Mouse (Mus musculus) small intestine, adult 2 months (tissue): ENCODE measurements around the gene Atp8b4. TPM values are rescaled to one million over a fixed set of nuclear protein-coding genes. Genes with fewer than 3 reads are reported as not detected.
"Not testable (repeated sequence)": the region's sequence is repeated elsewhere in the genome, so short reads cannot be mapped to it uniquely, and the experiment has no call there.

Experiments used
- H3K27ac ChIP-seq: fragments of 200-500 bp; 2 replicates; pipeline ENCODE4 v1.5.1; 2012; ENCODE audit warnings: low read depth, low read length, control low read depth, inconsistent platforms; ENCODE audit not compliant: insufficient read depth
- H3K27me3 ChIP-seq: fragments of 200-500 bp; 2 replicates; pipeline ENCODE4 v1.6.1; 2012; ENCODE audit warnings: mild to moderate bottlenecking, moderate library complexity, low read length, inconsistent platforms; ENCODE audit not compliant: control insufficient read depth, insufficient read depth
- H3K36me3 ChIP-seq: fragments of 200-500 bp; 2 replicates; pipeline ENCODE4 v1.6.1; 2012; ENCODE audit warnings: mild to moderate bottlenecking, low read length, control low read depth, inconsistent platforms; ENCODE audit not compliant: control insufficient read depth, insufficient read depth
- H3K4me1 ChIP-seq: fragments of 200-500 bp; 2 replicates; pipeline ENCODE4 v1.6.1; 2012; ENCODE audit warnings: low read length, inconsistent platforms, mixed read lengths; ENCODE audit not compliant: control insufficient read depth, insufficient read depth, insufficient read length
- H3K4me3 ChIP-seq: fragments of 200-500 bp; 2 replicates; pipeline ENCODE4 v1.5.1; 2012; ENCODE audit warnings: low read depth, mild to moderate bottlenecking, control low read depth, inconsistent platforms, low read length, moderate library complexity
- CTCF ChIP-seq: fragments of 200-500 bp; IDR thresholded peaks from 2 replicates; pipeline ENCODE4 v1.5.1; 2012; ENCODE audit warnings: low read depth, mild to moderate bottlenecking, control low read depth, inconsistent platforms, low read length, moderate library complexity, mixed read lengths; ENCODE audit not compliant: insufficient replicate concordance, insufficient read length; ENCODE audit errors: extremely low read depth
- POLR2A ChIP-seq: fragments of 200-500 bp; IDR thresholded peaks from 2 replicates; pipeline ENCODE4 v1.6.1; 2012; ENCODE audit warnings: low read depth, mild to moderate bottlenecking, control low read depth, inconsistent platforms, low read length, moderate library complexity
- WGBS: fragments of 180-500 bp; shearing (Covaris S2); methylation state at CpG from one replicate; pipeline ENCODE4 v1.1.7; 2018; 5-methylcytosine and 5-hydroxymethylcytosine counted together
- polyA plus RNA-seq: library from polyadenylated mRNA; depleted of rRNA; stranded (reverse); fragments of >200 nt; gene quantifications from 2 replicates; pipeline ENCODE4 v1.2.3, GENCODE M21; 2012

The Atp8b4 gene
- polyA plus RNA-seq, 1 experiment, result 0.09 TPM

- Histone ChIP-seq H3K4me1 (no peaks in the 10 kb centered on the region), H3K27ac (no peak overlapping the region), H3K36me3 (no peaks in the 10 kb centered on the region), H3K27me3 (no peaks in the 10 kb centered on the region), H3K4me3 (no peak overlapping the region)
- WGBS, result 84% methylated on average over 2 of the region's 2 CpGs
- TF ChIP-seq POLR2A (no peak), CTCF (no peak)
Measured at GRCm38 (mm10) chr2:126458661-126459060, 41.8 kb downstream of the Atp8b4 start.

DNA sequence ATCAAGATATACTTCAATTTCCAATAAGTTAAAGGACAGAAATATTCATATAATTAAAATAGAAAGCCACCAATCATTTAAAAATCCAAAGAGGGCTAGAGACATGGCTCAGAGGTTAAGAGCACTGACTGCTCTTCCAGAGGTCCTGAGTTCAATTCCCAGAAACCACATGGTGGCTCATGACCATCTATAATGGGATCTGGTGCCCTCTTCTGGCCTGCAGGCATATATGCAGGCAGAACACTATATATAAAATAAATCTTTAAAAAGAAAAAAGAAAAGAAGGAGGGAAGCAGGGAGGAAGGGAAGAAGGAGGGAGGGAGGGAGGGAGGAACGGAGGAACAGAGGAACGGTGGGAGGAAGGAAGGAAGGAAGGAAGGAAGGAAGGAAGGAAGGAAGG, 42.7 kb downstream of the Atp8b4 start:
- 40% methylated on average over 2 of the region's 2 CpGs for WGBS
- H3K27me3 ChIP-seq, H3K4me1 ChIP-seq, H3K36me3 ChIP-seq, H3K4me3 ChIP-seq, H3K27ac ChIP-seq: not testable (repeated sequence)

GRCm38 (mm10) chr2:126450937-126451302, 49.6 kb downstream of the Atp8b4 start:
- Histone ChIP-seq H3K36me3 (no peaks in the 10 kb centered on the region), H3K27ac (peak overlapping the region; percentile 25; the same call in 1 of the 2 replicates), H3K4me3 (no peak overlapping the region), H3K4me1 (no peaks in the 10 kb centered on the region), H3K27me3 (no peaks in the 10 kb centered on the region)
- TF ChIP-seq POLR2A (no peak), CTCF (no peak)
- WGBS, result 73% methylated on average over 7 of the region's 7 CpGs

DNA sequence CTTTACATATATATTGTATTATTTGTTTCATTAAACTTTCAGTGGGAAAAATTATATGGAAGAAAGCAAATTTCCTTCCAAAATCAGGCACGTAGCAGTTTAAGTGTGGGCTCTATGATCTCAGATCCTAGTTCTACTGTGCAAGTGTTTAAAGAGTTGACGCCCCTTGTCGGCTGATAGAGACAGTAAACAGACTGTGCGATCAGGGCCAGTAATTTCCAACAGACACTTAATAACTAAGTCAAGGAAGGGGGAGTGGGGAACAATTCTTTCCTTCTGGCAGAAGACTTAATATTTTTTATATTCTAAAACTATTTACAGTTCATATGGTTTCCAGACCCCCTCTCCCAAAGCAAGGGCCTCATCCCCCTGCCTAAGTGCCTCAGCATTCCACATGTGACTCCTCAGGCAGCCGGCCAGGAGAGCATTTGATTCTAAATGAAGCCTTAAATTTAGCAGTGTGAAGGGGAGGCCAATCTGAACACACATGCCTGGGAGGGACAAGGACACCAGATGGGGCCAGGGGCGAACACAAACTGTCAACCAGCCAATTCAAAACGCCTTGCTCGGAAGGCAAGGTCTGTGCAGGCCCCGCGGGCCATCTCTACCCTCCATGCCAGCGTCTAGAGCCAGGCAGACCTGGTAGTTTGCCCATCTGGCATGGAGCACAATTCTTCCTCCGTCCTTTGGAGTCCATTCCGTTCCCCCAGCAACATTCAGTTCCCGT, 50.1 kb downstream of the Atp8b4 start:
- Histone ChIP-seq H3K4me1 (no peaks in the 10 kb centered on the region), H3K36me3 (no peaks in the 10 kb centered on the region), H3K27me3 (no peaks in the 10 kb centered on the region), H3K27ac (peak overlapping the region; percentile 25; the same call in 1 of the 2 replicates), H3K4me3 (no peak overlapping the region)
- no peak for TF ChIP-seq CTCF
- 57% methylated on average over 14 of the region's 14 CpGs for WGBS

DNA sequence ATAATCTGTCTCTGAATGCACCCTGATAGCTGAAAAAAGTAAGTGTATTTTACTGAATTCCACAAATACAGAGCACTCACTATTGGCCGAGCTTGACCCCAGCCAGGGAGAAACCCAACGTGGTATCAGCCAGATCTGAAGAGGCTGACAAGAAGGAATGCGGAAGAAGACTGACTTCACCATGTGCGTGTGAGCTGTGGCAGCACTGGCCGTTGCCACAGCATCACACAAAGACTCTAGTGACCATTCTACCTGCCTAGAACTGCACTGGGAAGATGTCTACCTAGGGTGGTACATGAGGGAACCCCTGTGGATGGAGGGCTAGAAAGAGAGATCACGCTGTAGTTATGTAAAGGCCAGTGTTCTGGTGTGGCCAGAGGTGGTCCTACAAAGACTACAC, 55.4 kb downstream of the Atp8b4 start:
- no peaks in the 10 kb centered on the region for H3K4me1 ChIP-seq
- H3K27ac ChIP-seq, result no peak overlapping the region
- no peak overlapping the region for H3K4me3 ChIP-seq
- no peak for TF ChIP-seq CTCF
- no peak for TF ChIP-seq POLR2A
- H3K36me3 ChIP-seq, result no peaks in the 10 kb centered on the region
- WGBS, result 44% methylated on average over 6 of the region's 6 CpGs
- H3K27me3 ChIP-seq, result no peaks in the 10 kb centered on the region

DNA sequence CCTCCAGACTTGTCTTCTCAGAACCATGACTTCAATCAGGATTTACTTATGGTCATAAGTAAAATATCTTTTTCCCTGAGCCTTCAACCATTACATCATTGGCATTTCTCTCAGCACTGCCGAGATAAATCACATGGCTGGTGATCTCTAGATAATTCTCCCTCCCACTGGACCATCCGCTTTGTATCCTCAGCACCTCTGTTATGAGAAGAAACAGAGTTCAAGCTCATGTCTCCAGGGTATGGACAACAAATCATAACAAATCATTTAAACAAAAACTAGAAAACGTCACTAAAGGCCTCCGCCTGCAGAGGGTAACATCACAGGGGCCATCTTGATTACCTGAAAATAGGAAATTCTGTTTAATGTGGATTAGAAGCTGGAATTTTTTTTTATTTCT, 58.9 kb downstream of the Atp8b4 start:
- Histone ChIP-seq H3K36me3 (no peaks in the 10 kb centered on the region), H3K4me3 (no peak overlapping the region), H3K27me3 (no peaks in the 10 kb centered on the region), H3K4me1 (no peaks in the 10 kb centered on the region), H3K27ac (no peak overlapping the region)
- WGBS, result 74% methylated on average over 4 of the region's 4 CpGs
- TF ChIP-seq CTCF (no peak), POLR2A (no peak)

GRCm38 (mm10) chr2:126434712-126435111, 65.8 kb downstream of the Atp8b4 start:
- Histone ChIP-seq H3K27me3 (no peaks in the 10 kb centered on the region), H3K36me3 (no peaks in the 10 kb centered on the region), H3K4me3 (no peak overlapping the region), H3K27ac (no peak overlapping the region), H3K4me1 (no peaks in the 10 kb centered on the region)
- TF ChIP-seq CTCF (no peak), POLR2A (no peak)
- WGBS, result 67% methylated on average over 1 of the region's 1 CpGs

- Histone ChIP-seq H3K27me3 (no peaks in the 10 kb centered on the region), H3K36me3 (no peaks in the 10 kb centered on the region), H3K27ac (no peak overlapping the region), H3K4me1 (no peaks in the 10 kb centered on the region), H3K4me3 (no peak overlapping the region)
- TF ChIP-seq POLR2A (no peak), CTCF (no peak)
- WGBS, result 89% methylated on average over 9 of the region's 9 CpGs
Measured at GRCm38 (mm10) chr2:126434305-126434704, 66.2 kb downstream of the Atp8b4 start.
